Mouse (Mus musculus) c-Kit-negative CD71-positive TER-119-positive erythroid progenitor cells, embryonic 14.5 days (primary cell): ENCODE measurements around the gene Scube1.
A peak's percentile ranks its signal among the peaks of the same experiment; 100 is the strongest.

Experiments
- DNase-seq: peaks from one replicate; pipeline ENCODE4 v3.0.0-alpha.2; 2013; ENCODE audit warnings: low read depth, low spot score

Gene Scube1

DNA sequence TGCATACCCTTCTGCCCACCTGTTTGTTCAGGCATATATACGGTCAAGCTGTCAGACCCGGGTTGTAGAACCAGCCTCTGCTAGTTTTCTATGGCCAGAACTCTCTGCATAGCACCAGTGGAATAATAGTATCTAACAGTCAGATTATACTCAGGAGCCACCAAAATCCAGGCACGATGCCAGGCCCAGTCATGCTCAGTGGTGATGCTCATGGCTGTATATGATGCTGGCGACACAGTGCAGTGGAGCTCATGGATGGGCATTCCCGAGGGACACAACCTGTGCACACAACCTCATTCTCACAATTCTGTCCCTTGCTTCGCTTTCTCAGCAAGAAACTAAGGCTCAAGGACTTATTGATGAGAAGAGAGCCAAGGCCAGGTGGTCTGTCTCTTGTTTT is 58.8 kb downstream of the Scube1 start:
- DNase-seq = no peak

DNA sequence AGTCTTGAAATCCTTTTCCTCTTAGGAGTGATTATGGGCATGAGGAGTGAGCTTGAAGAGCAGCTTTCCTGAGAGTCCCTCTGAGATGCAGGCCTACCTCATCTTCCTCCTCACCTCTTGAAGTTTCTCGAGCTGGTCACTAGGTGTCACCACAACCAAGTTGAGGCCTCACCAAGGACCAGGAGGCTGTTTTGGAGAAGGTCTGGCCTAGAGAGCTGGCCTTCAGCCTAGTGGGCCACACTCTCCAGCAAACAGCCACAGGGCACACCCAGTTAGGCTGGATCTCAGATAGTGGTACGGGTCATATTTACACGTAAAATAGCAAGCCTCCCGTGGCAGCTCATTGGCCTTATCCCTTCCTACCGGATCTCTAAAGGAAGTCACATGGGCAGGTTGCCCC is 60.1 kb downstream of the Scube1 start:
- DNase-seq = no peak

DNA sequence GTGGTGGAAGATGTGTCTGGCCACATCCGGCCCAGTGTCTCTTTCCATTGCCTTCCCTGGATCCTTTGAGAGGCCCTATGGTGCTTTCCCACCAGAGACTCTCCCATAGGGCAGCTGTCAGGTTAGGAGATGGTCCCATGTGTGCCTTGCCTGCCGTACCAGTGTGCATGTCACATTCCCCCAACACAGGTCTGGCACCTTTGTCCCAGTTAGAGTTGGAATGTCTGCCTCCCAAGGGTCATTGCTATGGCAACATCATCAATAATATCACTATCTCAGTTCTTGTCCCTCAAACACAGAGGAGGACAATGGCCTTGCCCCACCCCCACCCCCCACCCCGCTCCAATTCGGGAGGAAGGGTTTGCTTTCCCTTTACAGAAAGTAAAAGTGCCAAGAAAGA is 61.8 kb downstream of the Scube1 start:
- no peak for DNase-seq

GRCm38 (mm10) chr15:83662106-83662505 is 62.7 kb downstream of the Scube1 start:
- no peak for DNase-seq

GRCm38 (mm10) chr15:83642518-83642917 is 82.3 kb downstream of the Scube1 start:
- DNase-seq = no peak

DNA sequence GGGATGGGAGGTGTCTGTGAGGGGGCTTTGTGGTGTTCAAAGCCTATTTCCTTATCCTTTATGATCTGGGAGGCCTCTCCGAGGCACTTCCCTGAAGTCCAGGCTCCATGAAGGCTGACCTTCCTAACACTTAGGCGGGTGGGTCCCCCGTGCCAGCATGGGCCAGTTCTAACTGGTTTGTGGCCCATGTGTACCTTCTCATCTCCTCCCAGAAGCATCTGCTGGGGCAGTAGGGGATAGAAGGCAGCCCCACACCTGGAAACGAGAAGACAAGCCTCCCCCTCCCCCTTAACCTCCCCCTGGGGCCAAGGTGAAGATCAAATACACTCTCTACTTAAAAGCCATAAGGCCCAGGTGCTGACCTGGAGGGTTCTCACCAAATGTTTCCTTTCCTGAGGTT is 84.6 kb downstream of the Scube1 start:
- DNase-seq = no peak

GRCm38 (mm10) chr15:83639160-83639559 is 85.7 kb downstream of the Scube1 start:
- no peak for DNase-seq

DNA sequence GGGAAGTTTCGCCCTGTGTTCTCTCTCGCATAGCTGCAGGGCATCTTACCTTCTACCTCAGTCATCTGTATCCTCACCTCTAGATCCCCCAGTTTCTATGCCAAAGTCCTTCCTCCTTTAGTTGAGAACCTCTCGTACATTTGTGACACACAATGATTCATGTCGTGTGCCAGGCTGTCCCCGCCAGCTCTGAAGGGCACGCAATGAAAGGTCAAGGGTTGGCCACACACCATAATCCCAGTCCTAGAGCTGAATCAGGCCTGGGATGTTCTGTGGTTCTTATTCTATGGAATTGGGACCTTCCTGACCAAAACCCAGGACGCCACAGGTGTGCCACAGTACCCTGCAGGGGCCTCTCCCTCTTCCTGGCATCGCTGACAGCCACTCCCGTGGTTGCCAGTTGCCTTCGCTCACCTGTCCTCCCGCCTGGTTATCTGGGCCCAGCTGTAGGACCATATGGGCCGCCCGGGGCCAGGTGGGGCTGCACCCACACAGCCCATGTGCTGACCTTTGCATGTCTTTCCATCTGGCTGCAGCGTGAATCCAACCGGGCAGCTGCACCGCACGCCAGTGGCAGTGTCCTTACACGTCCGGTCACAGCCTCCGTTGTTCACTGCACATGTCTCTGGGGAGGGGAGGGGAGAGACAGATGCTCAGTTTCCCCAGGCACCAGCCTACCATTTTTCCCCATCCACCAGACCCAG is 86.5 kb downstream of the Scube1 start:
- no peak for DNase-seq

DNA sequence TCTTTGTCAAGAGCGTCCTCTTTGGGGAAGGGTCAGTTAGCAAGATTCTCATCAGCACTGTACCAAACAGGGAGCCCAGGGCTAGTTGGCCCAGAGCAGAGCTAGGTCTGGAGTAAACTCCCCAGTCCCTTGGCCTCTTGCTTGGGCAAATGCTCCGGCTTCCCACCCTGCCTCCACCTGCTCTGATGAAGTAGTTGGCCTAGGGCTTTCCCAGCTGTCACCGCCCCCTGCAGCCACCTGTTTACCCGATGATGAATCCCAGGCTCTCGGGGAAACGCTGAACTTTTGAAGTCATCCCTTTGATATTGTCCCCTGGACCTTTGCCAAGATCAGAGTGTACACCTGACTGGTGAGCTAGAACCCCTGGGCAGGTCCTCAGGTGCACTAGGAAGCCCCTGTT is 88.1 kb downstream of the Scube1 start:
- DNase-seq = no peak

DNA sequence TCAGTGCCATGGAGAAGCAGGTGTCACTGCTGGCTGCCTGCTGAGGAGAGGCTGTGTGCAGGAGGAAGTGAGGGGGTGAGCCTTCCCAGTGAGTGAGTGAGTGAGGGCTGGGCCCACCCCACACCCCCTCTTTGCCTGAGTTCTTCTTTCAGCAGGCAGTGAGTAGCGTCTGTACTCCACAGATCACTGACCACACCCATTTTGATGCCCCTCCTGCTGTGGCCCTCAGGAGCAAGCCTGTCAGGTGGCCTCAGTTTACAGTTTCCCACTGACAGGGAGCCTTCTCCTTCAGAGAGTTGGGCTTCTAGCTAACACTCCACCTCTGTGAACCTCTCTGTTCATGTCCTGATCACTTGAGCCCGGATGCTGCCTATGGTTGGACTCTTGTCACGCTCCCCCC is 89.6 kb downstream of the Scube1 start:
- no peak for DNase-seq

DNA sequence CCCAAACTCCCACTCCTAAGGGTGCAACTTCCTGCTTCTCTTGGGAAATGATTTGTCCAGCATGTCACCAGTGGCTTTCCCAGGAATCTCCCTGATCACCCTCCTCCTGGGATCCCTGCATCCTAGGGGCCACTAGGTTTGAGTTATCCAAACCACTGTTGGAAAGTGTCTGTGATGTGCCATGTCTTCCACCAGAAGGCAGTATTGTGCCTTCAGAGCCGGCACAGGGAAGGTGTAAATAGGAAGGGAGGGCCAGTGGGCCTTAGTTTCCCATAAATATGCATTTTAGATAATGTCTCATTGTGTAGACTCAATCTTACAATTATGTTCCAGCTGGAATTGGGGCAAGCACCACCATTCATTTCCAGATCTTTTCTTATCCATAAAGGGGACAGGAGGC is 90.7 kb downstream of the Scube1 start:
- DNase-seq = no peak

DNA sequence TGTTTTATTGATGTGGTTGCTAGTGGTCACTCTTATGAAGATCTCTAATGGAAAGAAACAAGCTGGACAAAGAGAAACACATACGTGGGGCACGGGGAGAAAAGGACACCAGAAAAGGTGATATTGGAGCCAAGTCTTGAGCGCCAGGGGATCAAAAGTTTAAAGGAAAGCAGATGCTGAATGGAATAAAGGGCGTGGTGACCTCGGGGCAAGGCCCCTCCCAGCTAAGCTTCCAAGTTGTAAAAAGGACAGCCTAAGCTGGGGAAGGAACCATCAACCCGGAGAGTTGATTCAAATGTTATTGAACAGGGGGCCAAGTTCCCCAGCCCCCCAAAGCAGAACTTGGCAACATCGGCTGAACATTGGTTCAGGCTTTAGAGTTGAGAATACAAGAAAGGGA is 93.8 kb downstream of the Scube1 start:
- no peak for DNase-seq

DNA sequence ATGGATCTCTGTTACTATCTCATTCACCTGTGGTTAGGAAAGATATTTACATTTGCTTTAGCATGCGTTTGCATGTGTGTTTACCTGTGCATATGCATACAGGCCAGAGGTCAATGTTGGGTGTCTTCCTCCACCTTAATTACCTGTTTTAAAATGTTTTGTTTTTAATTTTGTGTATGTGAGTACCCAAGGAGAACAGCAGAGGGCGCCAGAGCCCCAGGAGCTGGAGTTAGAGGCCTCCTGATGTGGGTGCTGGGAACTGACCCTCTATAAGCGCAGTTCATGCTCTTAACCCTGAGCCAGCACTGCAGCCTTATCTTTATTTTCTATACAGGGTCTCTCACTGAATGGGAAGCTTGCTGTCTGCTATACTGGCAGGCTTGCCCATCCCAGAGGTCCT is 95.1 kb downstream of the Scube1 start:
- no peak for DNase-seq

GRCm38 (mm10) chr15:83626142-83626645 is 98.6 kb downstream of the Scube1 start:
- no peak for DNase-seq

- no peak for DNase-seq
Observed at GRCm38 (mm10) chr15:83615245-83615644, 109.6 kb downstream of the Scube1 start.

DNA sequence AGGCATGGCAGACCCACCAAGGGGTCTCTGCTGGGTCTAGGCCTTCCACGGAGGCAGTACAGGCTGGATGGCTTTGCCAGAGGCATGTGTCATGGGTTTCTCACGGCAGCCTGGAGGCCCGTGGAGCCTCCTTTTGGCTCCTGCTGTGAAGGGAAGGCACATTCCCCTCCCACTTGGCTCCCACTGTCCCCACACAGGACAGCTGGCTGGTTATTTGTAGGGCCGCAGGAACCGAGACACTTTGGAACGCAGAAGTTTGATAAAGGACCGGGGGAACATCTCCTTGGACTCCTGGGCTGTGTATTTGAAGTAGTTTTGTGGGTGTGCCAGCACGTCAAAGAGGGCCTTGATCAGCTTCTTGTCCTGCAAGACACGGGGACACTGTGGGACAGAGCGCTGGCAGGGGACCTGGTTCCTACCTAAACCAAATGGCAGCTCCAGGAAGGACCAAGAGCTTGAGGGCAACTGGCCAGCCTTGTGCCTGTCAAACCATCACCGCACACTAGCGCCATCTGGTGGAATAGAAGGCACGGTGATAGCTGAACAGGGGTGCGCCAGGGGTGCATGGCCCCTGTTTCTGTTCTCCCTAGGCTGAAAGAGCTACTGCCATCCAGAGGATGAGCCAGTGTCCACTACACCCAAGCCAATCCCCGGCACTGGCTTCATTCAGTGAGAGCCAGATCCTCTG is 117.6 kb downstream of the Scube1 start:
- peak; percentile 77 for DNase-seq

DNA sequence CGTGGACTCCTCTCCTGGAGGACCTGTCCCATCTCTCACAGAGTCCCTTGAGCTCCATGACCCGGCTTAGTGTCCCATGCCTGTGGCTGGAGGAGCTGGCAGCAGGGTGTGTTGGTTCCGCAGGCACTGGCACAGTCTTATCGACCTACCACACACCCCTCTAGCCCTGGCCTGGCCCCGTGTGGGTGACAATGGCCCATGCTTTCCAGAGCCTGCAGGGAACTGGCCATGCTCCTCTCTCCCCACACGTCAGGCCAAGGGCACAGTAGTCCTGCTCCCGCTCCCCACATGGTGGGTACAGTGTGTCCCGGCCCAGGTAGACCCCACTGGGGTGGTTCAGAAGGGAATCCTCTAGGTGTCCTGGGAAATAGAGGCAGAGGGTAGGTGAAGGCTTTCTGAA is 118.1 kb downstream of the Scube1 start:
- no peak for DNase-seq

DNA sequence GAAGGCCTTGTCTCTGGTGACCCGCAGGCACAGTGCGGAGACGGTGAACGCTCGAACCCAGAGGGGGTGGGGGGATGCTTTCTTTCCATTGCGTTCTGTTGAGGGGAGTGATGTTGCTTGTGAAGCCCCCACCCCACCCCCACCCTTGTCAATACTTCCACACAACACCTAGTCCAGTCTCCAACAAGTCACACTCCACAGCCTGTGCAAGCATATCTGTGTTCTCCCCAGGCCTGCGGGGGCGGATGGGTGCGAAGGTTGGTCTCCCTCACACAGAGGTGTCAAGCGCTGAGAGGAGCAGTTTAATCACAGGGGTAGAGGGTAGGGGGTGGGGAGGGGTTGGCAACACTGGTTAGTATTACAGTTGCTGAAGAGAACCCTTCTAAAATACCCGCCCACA is 118.6 kb downstream of the Scube1 start:
- DNase-seq = no peak

- no peak for DNase-seq
Observed at GRCm38 (mm10) chr15:83603426-83603825, 121.4 kb downstream of the Scube1 start.

DNA sequence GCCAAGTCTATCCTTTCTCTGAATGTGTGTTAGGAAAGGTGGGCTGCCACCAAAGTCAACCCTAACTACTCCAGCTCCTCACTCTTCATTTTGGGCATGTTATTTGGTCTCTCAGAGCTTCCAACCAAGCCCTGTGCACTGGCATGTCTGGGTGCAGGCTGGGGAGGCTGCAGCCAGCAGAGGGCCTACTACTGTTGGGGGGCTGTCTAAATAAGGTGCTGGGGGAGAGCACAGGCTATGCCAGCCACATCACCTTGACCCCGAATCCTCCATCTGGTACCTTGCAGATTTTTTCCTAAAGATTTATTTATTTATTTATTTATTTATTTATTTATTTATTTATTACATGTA is 121.8 kb downstream of the Scube1 start:
- no peak for DNase-seq

DNA sequence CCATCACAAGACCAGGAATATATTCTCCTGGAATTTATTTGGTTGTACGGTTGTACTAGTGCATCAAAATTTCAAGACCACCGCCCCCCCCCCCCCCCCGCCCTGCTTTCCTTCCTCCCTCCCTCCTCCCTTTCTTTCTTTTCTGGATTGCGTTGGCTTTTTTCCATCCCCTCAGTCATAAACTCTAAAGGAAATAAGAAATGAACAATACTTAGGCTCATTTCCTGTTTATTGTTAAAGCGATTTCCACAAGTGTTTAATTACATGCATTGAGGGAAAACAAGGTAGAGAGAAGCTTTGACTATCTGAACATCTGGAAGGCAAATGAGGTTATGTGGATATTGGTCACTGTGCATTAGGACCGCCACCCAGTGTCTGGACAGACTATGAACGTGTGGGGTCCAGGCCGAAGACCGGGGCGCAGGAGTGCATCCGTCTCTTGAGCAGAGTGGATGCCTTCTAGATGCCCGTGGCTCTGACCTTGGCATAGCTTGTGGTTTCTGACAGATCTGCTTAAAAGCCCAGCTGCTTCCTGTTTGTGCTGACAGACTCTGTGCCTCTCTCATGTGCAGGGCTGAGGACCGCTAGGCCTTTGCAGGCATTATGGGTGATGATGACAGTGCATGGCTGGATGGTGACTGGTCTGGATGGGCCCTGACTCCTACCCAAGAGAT is 122.3 kb downstream of the Scube1 start:
- DNase-seq = no peak

DNA sequence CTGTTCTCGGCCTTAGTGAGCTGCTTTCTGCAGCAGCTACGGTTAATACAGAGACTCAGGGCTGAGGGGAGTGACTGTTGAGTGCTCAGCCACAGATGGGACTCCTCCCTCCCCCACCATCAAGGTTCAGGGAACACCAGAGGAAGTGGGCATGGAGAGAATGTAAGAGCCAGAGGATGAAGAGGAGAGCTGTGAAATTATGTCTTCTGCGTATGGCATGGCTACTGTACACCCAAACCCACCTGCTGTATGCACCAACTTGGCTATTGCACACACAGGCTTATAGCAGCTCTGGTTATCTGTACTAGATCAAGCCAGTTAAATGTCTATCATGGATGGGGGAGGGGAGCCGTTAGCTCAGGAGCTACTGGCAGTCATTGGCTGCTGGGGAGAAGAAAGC is 123.6 kb downstream of the Scube1 start:
- no peak for DNase-seq

DNA sequence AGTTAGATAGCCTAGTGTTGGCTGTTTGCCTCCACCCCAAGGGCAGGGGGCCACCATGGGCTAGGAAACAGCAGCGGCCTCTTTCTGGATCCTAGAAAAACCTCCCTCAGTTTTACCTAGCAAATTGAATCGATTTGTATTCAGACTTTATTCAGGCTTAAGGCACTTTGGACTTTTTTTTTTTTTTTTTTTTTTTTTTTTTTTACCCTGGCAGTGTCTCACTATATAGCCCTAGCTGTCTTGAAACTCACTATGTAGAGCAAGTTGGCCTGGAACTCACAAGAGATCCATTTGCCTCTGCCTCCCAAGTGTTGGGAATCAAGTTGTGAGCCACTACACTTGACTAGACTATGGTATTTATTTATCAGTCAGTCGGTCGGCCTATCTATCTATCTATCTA is 128.0 kb downstream of the Scube1 start:
- DNase-seq = no peak
